Mouse (Mus musculus) gastrocnemius, postnatal 36 days (tissue): ENCODE results near the gene Gm37240. TPM values are rescaled to one million over a fixed set of nuclear protein-coding genes. Genes with fewer than 3 reads are reported as not detected.

ENCODE experiments used
- DNase-seq, 2 experiments: peaks; one replicate each; pipeline ENCODE4 v3.0.0; 2022
- intact Hi-C: fragments of 180-260 bp; cut with DNase I; formaldehyde crosslinking; loops from one replicate; pipeline ENCODE4 v1.15.1; 2025
- microRNA-seq, 2 experiments: library from miRNA; unstranded; fragments of <30 nt; microRNA quantifications; one replicate each; pipeline ENCODE4 v1.2.0; 2021
- total RNA-seq, 2 experiments: library from RNA; stranded (reverse); gene quantifications; 2 replicates each; pipeline ENCODE4 v1.2.3; 2021

Gm37240 gene
- total RNA-seq, 2 experiments from 2014 or later = 35.6 to 41.7 TPM

- DNase-seq = no peak
- intact Hi-C loops = no loop called here
Observed at GRCm38 (mm10) chr3:84472527-84472926, 1414.8 kb downstream of the Gm37240 start.

- intact Hi-C loops = no loop called here
- no peak for DNase-seq
Observed at GRCm38 (mm10) chr3:84471146-84471545, 1416.2 kb downstream of the Gm37240 start.

GRCm38 (mm10) chr3:84468111-84468453 lies 1419.2 kb downstream of the Gm37240 start:
- intact Hi-C loops = no loop called here
- no peak for DNase-seq

- intact Hi-C loops = no loop called here
- DNase-seq = no peak
Observed at GRCm38 (mm10) chr3:84467419-84468110, 1419.8 kb downstream of the Gm37240 start.

GRCm38 (mm10) chr3:84465822-84466500 lies 1421.4 kb downstream of the Gm37240 start:
- DNase-seq = no peak
- intact Hi-C loops = no loop called here

GRCm38 (mm10) chr3:84461687-84462086 lies 1425.6 kb downstream of the Gm37240 start:
- intact Hi-C loops = no loop called here
- DNase-seq = no peak

- no peak for DNase-seq
- intact Hi-C loops = no loop called here
Observed at GRCm38 (mm10) chr3:84460952-84461351, 1426.4 kb downstream of the Gm37240 start.

- DNase-seq = no peak
- intact Hi-C loops = no loop called here
Observed at GRCm38 (mm10) chr3:84460499-84460898, 1426.8 kb downstream of the Gm37240 start.

GRCm38 (mm10) chr3:84455733-84456417 lies 1431.4 kb downstream of the Gm37240 start:
- no peak for DNase-seq
- intact Hi-C loops = no loop called here

GRCm38 (mm10) chr3:84450651-84451050 lies 1436.7 kb downstream of the Gm37240 start:
- DNase-seq = no peak
- intact Hi-C loops = no loop called here

- intact Hi-C loops = no loop called here
- DNase-seq = no peak
Observed at GRCm38 (mm10) chr3:84449015-84449414, 1438.3 kb downstream of the Gm37240 start.

GRCm38 (mm10) chr3:84447803-84448202 lies 1439.5 kb downstream of the Gm37240 start:
- no peak for DNase-seq
- intact Hi-C loops = loop anchor here (1.0 kb wide), 1 partner anchor 19 kb away; no protein-coding TSS in a partner anchor

Small RNAs within 50 kb of the gene (microRNA-seq; reads per million reads assigned to microRNA genes)
- 0 reads per million in 2 experiments for gene Mir466k

Other genes starting within 250 kb of the Gm37240 start
- gene Fam160a1, start 70.2 kb downstream of the Gm37240 start, total RNA-seq = 10 to 100 TPM; 55.5 to 57.7 TPM
- 1 to 10 TPM; 5.3 to 8.5 TPM for gene Glt28d2, start within 50 bp of the Gm37240 start, total RNA-seq
- gene Sh3d19, start 83.6 kb upstream of the Gm37240 start, total RNA-seq = 10 to 100 TPM; 10.4 to 15.9 TPM
- gene Prss48, start 115.0 kb upstream of the Gm37240 start, total RNA-seq = not detected